Mouse (Mus musculus) induced T-regulatory cell, adult 2 months (primary cell): ENCODE measurements around the gene Msl3l2.
A peak's percentile ranks its signal among the peaks of the same experiment; 100 is the strongest.

Experiments used
- DNase-seq: peaks from one replicate; pipeline ENCODE4 v3.0.0-alpha.2; 2012; ENCODE audit warnings: low read depth

Msl3l2 gene

DNA sequence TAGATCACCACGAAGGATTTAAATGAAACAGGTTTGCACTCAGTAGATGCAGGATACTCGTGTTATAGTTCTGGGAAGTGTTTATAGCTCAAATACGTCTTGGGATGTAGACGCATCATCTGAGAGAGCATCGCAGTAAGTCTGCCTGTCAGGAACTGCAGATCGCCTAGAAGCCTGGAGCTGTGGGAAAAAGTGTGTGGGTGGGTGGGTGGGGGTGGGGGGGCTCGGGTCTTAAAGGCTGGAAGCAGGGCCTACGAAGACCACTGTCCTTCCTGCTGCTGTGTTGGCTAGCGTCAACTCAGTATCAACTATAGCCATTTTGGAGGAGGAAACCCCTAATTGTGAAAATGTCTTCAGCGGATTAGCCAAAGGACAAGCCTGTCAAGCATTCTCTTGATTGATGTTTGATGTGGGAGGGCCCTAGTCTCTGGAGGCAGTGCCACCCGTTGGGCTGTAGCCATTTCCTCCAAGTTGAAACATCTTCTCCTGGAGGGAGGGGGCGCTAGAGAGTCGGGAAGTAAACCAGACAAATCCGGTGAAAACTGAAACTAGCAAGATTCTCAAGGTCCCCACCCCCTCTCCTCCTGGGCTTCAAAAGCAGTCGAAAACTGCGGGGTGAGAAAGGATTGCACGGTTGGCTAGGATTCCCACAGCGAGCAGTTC lies at the start of gene Msl3l2:
Gene Msl3l2 (plus strand): TSS at position 585 of the 663 bp plus-strand sequence.
- DNase-seq, result peak; percentile 92

GRCm38 (mm10) chr10:56058979-56059422 lies 47.7 kb upstream of the Msl3l2 start:
- no peak for DNase-seq

GRCm38 (mm10) chr10:56061238-56061830 lies 45.4 kb upstream of the Msl3l2 start:
- no peak for DNase-seq

DNA sequence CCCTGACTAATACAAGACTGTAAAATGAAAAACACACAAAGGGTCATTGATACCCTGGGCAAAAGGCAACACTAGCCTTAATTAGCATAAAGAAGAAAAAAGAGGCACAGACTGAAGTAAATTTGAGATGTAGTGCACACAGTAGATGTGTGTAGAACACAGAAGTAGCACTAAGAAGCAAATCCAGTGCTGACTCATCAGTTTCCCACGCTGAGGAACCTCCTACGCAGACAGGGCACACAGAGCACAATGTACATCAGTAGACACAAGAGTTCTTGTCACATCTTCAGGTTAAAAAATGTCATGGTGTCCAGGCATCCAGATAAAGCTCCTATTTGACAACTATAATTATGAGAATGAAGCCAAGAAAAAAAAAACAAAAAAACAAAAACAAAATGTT lies 44.0 kb upstream of the Msl3l2 start:
- DNase-seq, result no peak

- DNase-seq, result no peak
Measured at GRCm38 (mm10) chr10:56089714-56090113, 17.0 kb upstream of the Msl3l2 start.

DNA sequence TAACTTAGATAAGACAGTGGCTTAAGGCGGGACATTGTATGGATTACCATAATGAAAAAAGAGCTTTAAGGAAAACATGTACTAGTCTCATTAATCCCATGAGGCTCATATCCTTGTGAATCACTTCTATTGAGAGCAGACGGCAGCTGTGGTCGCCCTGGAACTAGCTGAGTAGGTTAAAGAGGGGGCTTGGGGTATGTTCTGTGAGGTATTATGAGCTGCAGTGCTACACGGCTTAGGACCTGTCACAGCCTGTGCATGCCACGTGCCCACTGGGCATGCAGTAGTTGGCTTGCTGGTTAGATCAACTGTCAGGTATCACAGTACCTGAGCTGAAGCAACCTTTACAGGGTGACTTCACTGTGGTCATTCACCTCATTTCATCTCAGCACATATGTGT lies 12.1 kb upstream of the Msl3l2 start:
- DNase-seq, result no peak

- no peak for DNase-seq
Measured at GRCm38 (mm10) chr10:56096757-56097156, 10.0 kb upstream of the Msl3l2 start.

DNA sequence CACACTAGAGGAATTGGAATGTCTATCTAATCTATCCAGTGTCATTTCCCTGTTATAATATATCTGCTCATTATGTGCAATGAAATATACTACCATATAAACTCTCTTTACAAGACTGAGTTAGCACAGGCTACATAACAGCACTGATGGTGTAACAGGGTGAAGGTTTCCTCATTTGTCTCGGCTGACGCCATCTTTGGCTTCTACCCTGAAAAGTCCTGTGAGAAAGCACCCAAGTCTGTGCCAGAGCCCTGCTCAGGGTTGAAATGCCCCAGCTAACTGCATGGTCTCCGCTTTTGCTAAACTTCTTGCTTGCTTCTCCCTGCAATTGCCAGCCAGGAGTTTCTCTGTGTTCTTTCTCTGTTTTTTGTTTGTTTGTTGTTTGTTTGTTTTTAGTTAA lies 7.6 kb upstream of the Msl3l2 start:
- DNase-seq, result no peak

- no peak for DNase-seq
Measured at GRCm38 (mm10) chr10:56099641-56100310, 6.9 kb upstream of the Msl3l2 start.

- no peak for DNase-seq
Measured at GRCm38 (mm10) chr10:56106996-56107334, 248 bp downstream of the Msl3l2 start.

GRCm38 (mm10) chr10:56114951-56115635 lies 8.4 kb downstream of the Msl3l2 start:
- peak; percentile 78 for DNase-seq

DNA sequence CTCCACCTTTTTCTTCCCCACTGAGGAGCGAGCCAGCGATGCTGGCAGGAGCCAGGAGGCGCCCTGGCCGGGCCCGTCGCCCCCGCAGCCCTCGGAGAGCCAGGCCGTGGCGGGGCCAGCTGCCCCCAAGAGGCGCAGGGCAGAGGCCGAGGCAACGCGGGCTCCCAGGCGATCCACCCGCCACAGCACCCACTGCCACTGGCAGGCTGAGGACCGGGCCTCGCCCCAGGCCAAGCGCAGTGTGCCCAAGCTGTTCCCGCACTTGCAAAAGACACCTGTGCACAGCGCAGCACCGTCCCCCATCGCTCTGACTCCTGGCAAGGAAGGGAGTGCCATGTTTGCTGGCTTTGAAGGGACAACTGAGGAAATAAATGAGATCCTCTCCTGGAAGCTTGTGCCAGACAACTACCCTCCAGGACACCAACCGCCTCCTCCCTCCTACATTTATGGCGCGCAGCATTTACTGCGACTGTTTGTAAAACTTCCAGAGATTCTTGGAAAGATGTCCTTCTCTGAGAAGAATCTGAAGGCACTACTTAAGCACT lies 9.0 kb downstream of the Msl3l2 start:
- no peak for DNase-seq

DNA sequence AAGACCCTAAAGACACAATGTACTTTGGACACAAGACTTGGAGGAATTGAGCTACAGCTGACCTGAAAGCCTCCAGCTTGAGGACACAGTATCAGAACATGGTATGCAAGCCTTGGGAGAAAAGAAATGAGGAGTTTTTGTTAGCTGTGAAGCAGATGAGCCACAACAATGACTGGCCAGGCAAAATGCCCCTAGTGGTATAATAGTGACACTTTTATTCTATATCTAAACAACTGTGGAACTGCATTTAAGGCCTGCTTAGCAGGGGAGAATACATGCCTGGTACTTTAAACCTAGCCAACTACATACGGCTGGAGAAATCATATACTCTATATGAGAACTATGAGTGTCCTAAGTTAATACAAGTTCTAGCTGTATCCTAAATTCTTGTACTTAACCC lies 20.3 kb downstream of the Msl3l2 start:
- no peak for DNase-seq

DNA sequence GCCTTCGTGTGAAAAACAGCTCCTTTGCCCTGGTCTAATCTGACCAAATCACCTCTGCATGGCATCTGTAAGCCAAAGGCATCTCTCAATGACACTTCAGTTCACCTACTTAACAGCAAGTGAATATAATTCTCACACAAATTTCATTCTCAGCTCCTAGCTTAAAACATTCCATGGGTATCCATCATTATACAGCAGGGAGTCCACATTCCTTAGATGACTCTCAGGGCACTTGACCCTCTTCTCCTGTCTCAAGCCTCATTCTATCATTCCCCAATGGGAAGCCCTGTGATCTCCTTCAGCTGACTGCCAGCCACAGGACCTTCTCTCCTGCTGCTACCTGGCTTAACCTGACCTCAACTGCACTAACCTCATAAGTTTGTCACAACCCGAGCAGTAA lies 22.9 kb downstream of the Msl3l2 start:
- DNase-seq, result no peak

DNA sequence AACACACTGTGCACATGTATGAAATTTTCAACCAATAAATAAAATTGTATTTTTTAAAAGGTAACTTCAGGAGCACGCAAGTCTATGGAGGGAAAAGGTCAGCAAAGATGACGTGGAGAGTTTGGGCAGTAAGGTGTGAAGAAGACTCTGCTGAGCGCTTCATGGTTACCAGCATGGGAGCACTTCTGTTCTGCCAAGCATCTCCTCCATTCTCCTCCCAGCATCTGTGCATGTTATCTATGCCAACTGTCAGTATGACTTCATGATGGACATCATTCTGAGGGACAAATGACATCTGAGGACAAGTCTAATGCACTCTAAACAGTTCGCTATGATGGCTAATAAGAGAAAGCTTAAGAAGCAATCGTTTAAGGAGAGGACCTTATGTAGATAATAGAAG lies 30.5 kb downstream of the Msl3l2 start:
- no peak for DNase-seq

- no peak for DNase-seq
Measured at GRCm38 (mm10) chr10:56148920-56149319, 42.2 kb downstream of the Msl3l2 start.

- no peak for DNase-seq
Measured at GRCm38 (mm10) chr10:56156956-56157355, 50.2 kb downstream of the Msl3l2 start.

DNA sequence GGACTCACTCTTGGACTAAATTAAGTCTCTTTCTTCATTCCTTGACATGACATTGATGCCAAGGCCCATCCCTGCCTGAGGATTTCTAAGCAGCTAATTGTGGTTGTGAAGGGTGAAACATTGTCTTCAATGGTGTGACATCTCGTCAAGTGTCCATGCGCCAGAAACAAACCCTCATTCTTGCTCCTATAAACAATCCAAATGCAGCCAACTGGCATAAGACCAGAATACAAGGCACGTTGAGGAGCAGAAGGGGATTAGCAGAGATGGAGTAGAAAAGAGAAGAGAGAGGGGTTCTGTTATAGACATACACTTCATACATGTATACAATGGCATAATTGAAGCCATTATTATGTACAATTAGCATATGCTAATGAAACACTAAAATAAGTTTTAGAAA lies 51.5 kb downstream of the Msl3l2 start:
- no peak for DNase-seq

DNA sequence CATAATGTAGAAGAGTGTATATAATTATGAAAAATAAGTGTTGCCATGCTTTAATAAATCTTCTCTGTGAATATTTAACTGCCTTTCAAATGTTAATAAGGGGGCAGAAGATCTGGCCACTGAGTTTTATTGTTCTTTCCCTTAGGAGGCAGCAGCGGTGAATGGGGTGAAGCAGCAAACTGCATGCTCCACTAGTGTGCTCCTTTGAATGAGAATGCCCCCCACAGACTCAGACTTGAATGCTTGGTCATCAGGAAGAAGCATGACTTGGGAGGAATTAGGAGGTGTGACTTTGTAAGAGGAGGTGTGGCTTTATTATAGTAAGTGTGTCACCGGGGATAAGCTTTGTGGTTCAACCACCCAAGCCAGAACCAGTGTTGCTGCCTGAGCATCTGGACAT lies 52.0 kb downstream of the Msl3l2 start:
- DNase-seq, result no peak

GRCm38 (mm10) chr10:56164411-56164810 lies 57.7 kb downstream of the Msl3l2 start:
- no peak for DNase-seq

- DNase-seq, result no peak
Measured at GRCm38 (mm10) chr10:56165758-56166157, 59.0 kb downstream of the Msl3l2 start.
